Mouse (Mus musculus) G1E (cell line): ENCODE data around the gene Mrto4.

Experiments used
- CTCF ChIP-seq: IDR thresholded peaks from 2 replicates; pipeline ENCODE4 v1.5.1; 2012; ENCODE audit warnings: low read depth, low read length, inconsistent platforms, mixed read lengths
- GATA1 ChIP-seq: IDR thresholded peaks from 2 replicates; pipeline ENCODE4 v1.6.1; 2012; ENCODE audit warnings: borderline replicate concordance, low read length, inconsistent platforms, mixed read lengths
- POLR2AphosphoS5 ChIP-seq: IDR thresholded peaks from 2 replicates; pipeline ENCODE4 v1.6.1; 2012; ENCODE audit warnings: low read depth, low read length, inconsistent platforms; ENCODE audit not compliant: insufficient replicate concordance

- TF ChIP-seq CTCF (no peak), POLR2AphosphoS5 (no peak), GATA1 (no peak)
Observed at GRCm38 (mm10) chr4:139318449-139318848, 33.9 kb downstream of the Mrto4 start.
